Mouse (Mus musculus) activated CD4-positive, CD25-positive, alpha-beta regulatory T cell, adult 9 weeks (primary cell): ENCODE data around the gene Zbtb5. TPM values are rescaled to one million over a fixed set of nuclear protein-coding genes. Genes with fewer than 3 reads are reported as not detected.

ENCODE experiments used
- polyA plus RNA-seq: library from polyadenylated mRNA; unstranded; fragments of 100-300 nt; shearing (Covaris generic); gene quantifications from one replicate; pipeline ENCODE4 v1.2.1, GENCODE M21; 2017

The Zbtb5 gene
- 13.2 TPM for polyA plus RNA-seq

GRCm38 (mm10) chr4:45012105-45012975 is at the start of gene Zbtb5:
Zbtb5 (minus strand) TSS chr4:45012412.

GRCm38 (mm10) chr4:45018452-45018980 is 6.3 kb upstream of the Zbtb5 start, which contains the start of gene Polr1e:
Polr1e (plus strand) TSS chr4:45018583.

GRCm38 (mm10) chr4:44981280-44981973 is 30.8 kb downstream of the Zbtb5 start, which contains the start of gene Grhpr:
Grhpr (plus strand) TSS chr4:44981395.

Other genes starting within 250 kb of the Zbtb5 start
- gene Grhpr, start 31.0 kb downstream of the Zbtb5 start, polyA plus RNA-seq = 36.9 TPM
- 66.0 TPM for gene Polr1e, start 6.2 kb upstream of the Zbtb5 start, polyA plus RNA-seq
- 0.87 TPM for gene Fbxo10, start 72.2 kb upstream of the Zbtb5 start, polyA plus RNA-seq
- 169 TPM for gene Tomm5, start 95.7 kb upstream of the Zbtb5 start, polyA plus RNA-seq
- gene Frmpd1, start 172.5 kb upstream of the Zbtb5 start, polyA plus RNA-seq = not detected